Mouse (Mus musculus) spleen, postnatal 0 days (tissue): Measurements from ENCODE around the gene Gm35549. TPM values are rescaled to one million over a fixed set of nuclear protein-coding genes. Genes with fewer than 3 reads are reported as not detected.

Source experiments
- polyA plus RNA-seq: library from polyadenylated mRNA; unstranded; fragments of >200 nt; fragmentation: Nextera tagmentation; extraction: Ambion mirVana; gene quantifications from 2 replicates; pipeline ENCODE4 v1.2.1, GENCODE M21; 2015

The Gm35549 gene
- polyA plus RNA-seq = 0.20 TPM in 1 of 2 replicates, not detected in the other

GRCm38 (mm10) chr9:122843760-122844159 lies at the start of gene Gm35549:
Gene Gm35549 (minus strand): TSS chr9:122844035.

GRCm38 (mm10) chr9:122885385-122885784 lies 41.5 kb upstream of the Gm35549 start, which contains the start of gene Zkscan7:
Gene Zkscan7 (plus strand): TSS chr9:122885685.

GRCm38 (mm10) chr9:122865697-122866166 lies 21.9 kb upstream of the Gm35549 start, which contains the start of gene Zfp445:
Gene Zfp445 (minus strand): TSS chr9:122866006.

GRCm38 (mm10) chr9:122805053-122805844 lies 38.6 kb downstream of the Gm35549 start, which contains the start of gene Tcaim:
Gene Tcaim (plus strand): TSS chr9:122805539.

Other genes starting within 250 kb of the Gm35549 start
- gene Topaz1, start 96.7 kb downstream of the Gm35549 start, polyA plus RNA-seq = not detected in 2 replicates
- gene Tcaim, start 38.5 kb downstream of the Gm35549 start, polyA plus RNA-seq = 2.5 and 3.5 TPM in 2 replicates
- 18.0 and 20.4 TPM in 2 replicates for gene Zfp445, start 22.0 kb upstream of the Gm35549 start, polyA plus RNA-seq
- gene Zkscan7, start 41.6 kb upstream of the Gm35549 start, polyA plus RNA-seq = 0.61 and 1.5 TPM in 2 replicates
- gene Zfp105, start 79.0 kb upstream of the Gm35549 start, polyA plus RNA-seq = 3.2 and 4.3 TPM in 2 replicates
- gene 1110059G10Rik, start 107.0 kb upstream of the Gm35549 start, polyA plus RNA-seq = 32.3 and 33.2 TPM in 2 replicates
- 50.3 and 53.2 TPM in 2 replicates for gene Kif15, start 107.0 kb upstream of the Gm35549 start, polyA plus RNA-seq
- 10.9 and 12.0 TPM in 2 replicates for gene Tmem42, start 177.3 kb upstream of the Gm35549 start, polyA plus RNA-seq
- gene Tgm4, start 190.7 kb upstream of the Gm35549 start, polyA plus RNA-seq = 0.13 and 0.32 TPM in 2 replicates